Mouse (Mus musculus): ENCODE measurements around the gene Hspa4.

DNA sequence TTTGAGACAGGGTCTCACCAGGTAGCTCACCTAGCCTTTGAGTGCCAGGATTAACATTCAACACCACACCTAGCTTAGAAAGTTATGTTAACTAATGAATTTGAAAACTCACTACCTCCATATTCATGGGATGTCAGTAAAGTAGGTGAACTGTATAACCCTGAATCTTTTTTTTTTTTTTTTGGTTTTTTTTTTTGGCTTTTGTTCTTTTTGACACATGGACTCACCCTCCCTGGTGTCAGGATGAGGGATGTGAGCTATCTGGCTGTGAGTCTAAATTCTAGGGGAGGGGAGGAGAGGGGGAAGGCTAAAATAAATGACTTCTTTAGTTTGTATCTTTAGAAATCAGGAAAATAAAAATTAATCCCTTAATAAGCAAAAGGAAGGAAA lies 35.9 kb upstream of the Hspa4 start:
- TF ChIP-seq CTCF (IDR thresholded peaks at IDR 0.05 in 2 of 3, conservative IDR thresholded peaks at IDR 0.05 in 1 of 3; ENCODE audit: control insufficient read depth in 1 of 3, insufficient read depth in 1 of 3, low read depth in 2 of 3, low read length in 3 of 3, poor library complexity in 1 of 3, severe bottlenecking in 1 of 3) (no peak), USF2 (IDR thresholded peaks at IDR 0.05; ENCODE audit: borderline replicate concordance in 1 of 2, insufficient read depth in 1 of 2, low read depth in 1 of 2, low read length in 2 of 2) (no peak), JUND (IDR thresholded peaks at IDR 0.05; ENCODE audit: low read depth, low read length) (no peak), TBP (IDR thresholded peaks at IDR 0.05; ENCODE audit: low read depth, low read length) (no peak)
